Mouse (Mus musculus) layer of hippocampus, adult 18-20 months (tissue): ENCODE results near the gene Foxr1. TPM values are rescaled to one million over a fixed set of nuclear protein-coding genes. Genes with fewer than 3 reads are reported as not detected.

Experiments used
- DNase-seq, 2 experiments: peaks; one replicate each; pipeline ENCODE4 v3.0.0; 2022; ENCODE audit warnings: low spot score in 2 of 2
- long read RNA-seq: library from polyadenylated mRNA; stranded (forward); transcript quantifications from one replicate; pipeline ENCODE4 v2.0.0, GENCODE M21; 2021
- total RNA-seq, 2 experiments: library from RNA; stranded (reverse); gene quantifications; 2 replicates each; pipeline ENCODE4 v1.2.3; 2021

The Foxr1 gene
- not detected for total RNA-seq
- long read RNA-seq = 0 reads

- DNase-seq = no peak
Observed at GRCm38 (mm10) chr9:44440961-44441360, at the start of gene Foxr1. Gene Foxr1, minus strand, starts transcription at chr9:44441136.

DNA sequence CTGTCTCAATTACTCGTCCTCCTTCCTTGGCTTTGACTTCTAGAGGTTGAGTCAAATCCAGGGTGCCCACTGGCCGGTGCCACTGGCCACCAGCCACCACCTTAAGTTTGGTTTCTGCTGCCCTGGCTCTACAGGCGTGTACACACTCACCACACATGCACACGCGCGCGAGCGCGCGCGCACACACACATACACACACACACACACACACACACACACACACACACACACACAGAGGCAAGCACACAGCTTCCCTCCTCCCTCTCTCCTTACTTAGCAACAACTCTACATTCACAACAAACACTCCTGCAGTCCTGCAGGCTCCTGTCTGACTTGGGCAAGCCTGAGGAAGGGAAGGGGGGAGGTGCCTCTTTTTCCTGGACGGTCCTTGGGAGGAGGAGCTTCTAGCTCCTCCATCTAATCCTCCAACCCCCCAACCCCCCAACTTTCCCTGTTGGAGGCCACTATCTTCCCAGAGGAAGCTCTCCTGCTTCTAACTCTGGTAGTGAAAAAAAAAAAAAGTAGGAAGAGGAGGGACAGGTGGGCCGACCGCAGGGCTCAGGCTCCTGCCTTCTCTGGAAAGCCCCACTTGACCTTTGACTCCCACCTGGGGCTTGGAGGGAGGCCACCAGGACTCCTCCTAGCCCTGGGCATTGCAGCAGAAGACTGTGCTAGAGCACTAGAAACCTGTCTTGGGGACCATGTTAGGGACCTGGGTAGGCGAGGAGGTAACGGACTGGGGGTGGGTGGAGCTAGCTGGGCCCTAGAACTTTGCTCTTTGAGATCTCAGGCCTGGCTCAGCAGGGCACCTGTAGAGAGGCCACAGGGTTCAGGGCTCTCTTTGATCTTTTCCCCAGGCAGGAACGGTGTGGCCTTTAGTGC is 49.4 kb upstream of the Foxr1 start:
- DNase-seq = no peak

DNA sequence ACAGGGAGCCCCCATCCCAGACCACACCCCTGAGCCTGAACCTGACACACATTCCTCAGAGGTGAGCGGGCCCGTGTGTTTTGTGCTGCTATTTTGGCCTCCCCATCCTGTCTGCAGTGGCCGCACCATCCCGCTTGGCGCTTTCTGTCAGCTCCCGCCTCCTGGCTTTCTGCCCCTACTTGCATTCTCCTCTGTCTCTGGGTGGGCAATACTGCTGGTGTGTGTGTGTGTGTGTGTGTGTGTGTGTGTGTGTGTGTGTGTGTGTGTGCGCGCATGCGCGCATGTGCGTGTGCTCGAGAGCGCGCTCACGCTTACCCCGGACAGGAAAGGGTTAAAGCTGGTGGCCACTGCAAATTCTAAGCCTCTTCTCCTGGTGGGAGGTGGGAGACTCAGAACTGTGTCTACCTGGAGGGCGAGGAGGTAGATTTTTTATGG is 48.7 kb upstream of the Foxr1 start:
- DNase-seq = no peak

- peak in 1 of 2 experiments; percentile 71 for DNase-seq
Observed at GRCm38 (mm10) chr9:44488855-44489381, 48.0 kb upstream of the Foxr1 start.

- no peak for DNase-seq
Observed at GRCm38 (mm10) chr9:44488416-44488815, 47.5 kb upstream of the Foxr1 start.

- no peak for DNase-seq
Observed at GRCm38 (mm10) chr9:44487441-44487840, 46.5 kb upstream of the Foxr1 start.

DNA sequence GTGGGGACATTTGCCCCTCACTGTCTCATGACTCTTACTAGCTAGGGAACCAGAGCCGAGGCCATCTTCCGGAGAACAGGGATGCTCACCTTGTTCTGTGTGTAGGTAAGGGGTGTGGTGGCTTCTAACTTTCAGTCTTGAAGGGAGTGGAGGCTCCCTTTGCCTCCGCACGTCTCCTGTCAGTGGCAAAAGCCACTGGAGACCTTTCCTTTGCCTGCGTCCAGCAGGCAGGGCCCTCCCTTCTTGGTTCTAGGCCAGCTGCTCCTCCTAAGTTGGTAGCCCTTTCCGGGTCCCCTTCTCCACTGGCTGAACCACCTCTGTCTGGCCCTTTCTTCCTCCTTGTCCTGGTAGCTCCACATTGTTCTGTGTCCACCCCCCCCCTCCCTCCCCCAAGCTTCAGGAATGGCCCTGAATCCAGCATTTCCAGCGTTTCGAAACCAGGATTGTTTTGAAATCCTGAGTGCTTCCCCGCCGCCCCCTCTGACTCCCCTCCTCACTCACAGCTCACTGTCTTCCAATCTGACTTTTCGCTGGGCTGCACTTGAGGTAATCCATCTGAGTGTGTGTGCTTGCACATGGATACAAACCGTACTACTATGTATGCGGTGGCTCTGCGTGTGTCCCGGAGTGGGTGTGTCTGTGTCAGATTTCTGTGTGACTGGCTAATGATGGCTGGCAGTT is 45.9 kb upstream of the Foxr1 start:
- no peak for DNase-seq

- no peak for DNase-seq
Observed at GRCm38 (mm10) chr9:44486335-44486734, 45.4 kb upstream of the Foxr1 start.

GRCm38 (mm10) chr9:44485516-44486161 is 44.7 kb upstream of the Foxr1 start:
- DNase-seq = no peak

GRCm38 (mm10) chr9:44485105-44485515 is 44.2 kb upstream of the Foxr1 start:
- no peak for DNase-seq

DNA sequence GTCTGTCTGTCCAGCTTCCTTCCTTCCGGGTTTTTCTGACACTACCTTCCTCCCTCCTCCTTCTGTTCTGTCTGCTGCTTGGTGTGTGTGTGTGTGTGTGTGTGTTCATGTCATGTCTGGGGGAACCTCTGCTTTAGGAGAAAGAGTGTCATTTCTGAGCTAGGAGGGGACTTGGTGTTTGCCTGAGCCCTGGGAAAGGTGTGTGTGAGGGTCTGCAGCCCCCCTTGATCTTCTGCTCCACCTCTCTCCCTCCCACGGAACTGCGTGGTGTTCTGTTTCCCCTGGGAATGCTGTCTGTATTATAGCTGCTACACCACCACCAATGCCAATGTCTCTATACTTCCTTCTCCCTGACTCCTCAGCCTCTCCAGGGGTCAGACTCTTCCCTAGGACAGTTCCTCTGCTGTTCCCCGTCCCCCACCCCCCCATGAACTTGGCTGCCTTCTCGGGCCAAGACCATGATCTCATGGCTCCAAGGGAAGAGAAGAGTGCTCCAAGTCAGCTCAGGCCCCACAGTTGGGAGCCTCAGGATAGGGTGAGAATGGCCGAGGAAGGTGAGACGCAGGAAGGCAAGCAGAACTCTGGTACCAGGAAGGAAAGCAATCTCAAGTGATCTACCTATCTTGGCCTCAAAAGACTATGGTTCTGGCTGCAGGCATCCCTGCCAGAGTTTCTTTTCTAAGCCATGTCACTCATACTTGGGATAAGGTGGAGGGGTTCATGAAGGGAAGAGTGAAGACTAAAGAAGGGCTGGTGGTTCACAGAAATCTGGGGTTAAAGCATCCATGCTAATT is 43.6 kb upstream of the Foxr1 start:
- no peak for DNase-seq

DNA sequence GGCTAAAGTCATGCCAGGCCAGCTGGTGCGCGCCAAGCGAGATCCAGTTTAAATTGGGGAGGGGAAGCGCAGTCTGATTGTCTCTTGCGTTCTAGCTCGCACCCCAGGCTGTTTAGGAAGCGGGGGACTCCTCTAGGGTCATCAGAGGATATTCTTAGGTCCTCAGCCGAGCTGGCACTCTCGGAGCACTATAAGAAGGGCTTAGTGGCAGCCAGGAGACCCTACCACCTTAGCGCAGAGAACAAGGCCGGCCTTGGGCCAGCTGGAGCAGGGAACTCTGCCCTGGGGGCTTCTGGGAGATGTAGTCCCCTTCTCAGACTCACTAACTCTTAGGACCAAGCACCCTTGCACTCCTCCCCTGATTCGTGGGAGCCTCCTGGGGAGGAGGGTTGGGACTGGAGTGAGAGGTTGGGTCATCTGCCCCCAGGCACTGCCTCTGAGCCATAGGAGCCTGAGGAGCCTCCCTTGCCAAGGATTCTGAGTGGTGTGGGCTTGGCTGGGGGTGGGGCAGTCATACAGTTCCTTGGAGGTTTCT is 42.6 kb upstream of the Foxr1 start:
- peak in 1 of 2 experiments; percentile 55 for DNase-seq

DNA sequence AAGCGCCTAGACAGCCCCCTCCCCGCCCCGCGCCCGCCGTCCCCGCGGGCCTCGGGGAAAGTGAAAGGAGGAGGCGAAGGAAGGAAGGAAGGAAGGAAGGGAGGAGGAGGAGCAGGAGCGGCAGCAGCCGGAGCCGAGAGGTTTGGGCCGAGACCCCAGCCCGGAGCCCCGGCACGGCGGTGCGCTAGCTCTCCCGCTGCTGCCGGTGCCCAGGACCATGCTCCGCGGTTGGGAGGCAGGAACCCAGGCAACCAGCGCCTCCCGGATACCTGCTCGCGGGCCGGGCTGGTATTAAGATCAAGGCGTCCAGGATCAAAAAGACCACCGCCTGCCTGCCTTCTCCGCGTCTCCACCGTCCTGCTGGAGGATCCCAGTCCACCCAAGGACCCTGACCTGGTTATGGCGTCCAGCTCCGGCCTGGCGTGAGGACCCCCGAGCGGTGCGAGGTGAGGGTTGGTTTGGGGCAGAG is 42.1 kb upstream of the Foxr1 start:
- DNase-seq = no peak

GRCm38 (mm10) chr9:44482552-44482951 is 41.6 kb upstream of the Foxr1 start, which contains the start of gene Bcl9l:
Gene Bcl9l, plus strand, starts transcription at chr9:44482825.
- peak; percentile 89 to 94 for DNase-seq

DNA sequence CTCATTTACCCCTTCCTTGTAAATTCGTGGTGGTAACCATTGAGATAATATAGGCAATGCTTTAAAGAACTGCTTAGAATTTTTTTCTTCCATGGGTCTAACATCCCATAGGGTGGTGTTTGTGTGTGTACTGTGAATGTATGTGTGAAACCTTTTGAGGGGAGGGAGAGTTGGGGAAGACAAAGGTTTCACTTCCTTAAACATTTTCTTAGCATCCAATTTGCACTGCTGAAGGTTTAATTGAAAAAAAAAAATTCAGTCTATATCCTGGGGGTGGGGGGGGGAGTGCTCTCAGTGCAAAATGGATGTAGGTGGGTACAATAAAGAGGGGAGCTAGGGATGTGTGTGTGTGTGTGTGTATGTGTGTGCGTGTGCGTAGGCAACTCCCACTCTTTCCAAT is 41.2 kb upstream of the Foxr1 start:
- no peak for DNase-seq

- DNase-seq = peak; percentile 81 to 93
Observed at GRCm38 (mm10) chr9:44479628-44480428, 38.9 kb upstream of the Foxr1 start.

DNA sequence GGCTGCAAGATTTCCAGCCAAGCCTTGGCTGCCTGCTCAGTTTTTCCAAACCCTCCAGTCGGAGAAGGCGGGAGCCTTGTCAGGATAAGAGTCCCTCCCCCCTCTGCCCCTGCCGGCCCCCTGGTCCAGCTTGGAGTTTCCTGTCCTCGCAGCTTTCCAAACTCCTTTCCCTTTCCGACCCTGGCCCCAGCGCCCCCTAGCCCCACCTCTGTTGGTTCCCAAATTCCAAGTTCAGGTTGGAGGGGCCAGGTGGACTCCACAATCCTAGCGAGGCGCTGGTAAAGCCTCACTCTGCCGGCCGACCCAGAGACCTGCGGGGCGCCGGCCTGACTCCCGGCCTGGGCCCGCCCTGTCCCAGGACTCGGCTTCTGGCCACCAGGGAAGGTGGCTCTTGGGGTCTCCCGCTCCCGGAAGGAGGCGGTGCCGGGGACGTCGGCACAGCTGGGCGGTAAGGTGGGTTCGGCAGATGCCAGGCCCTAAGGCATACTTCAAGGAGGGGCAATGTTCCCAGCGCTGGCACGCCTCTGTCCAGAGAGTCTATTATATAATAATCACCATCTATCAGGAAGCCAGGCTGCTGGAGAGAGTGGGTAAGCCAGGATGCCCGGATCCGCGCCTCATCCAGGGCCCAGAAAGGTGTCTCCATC is 38.1 kb upstream of the Foxr1 start:
- peak in 1 of 2 experiments; percentile 73 for DNase-seq

- DNase-seq = peak in 1 of 2 experiments; percentile 72
Observed at GRCm38 (mm10) chr9:44478229-44478921, 37.4 kb upstream of the Foxr1 start.
